Comparison of ENCODE assay signal across 8 mouse cellular contexts in genomic region chr9:117030837-117031236, GRCm38 (mm10).
DNase-seq lines count a peak whose midpoint lies in the region; ATAC-seq lines count a peak whose summit lies in the region.

No protein-coding gene starts in this region.

- H3K4me2 ChIP-seq in intestine, embryonic 15.5 days (replicated peaks), result 0 out of 2 replicates have a peak overlapping the region, but pooled peaks have one; percentile 10
- no peak overlapping the region for H3K4me2 ChIP-seq in lung, embryonic 15.5 days

- ATAC-seq in intestine, embryonic 15.5 days, result peak; percentile 89
- ATAC-seq in lung, embryonic 15.5 days (ENCODE audit: borderline replicate concordance, extremely low read depth, low FRiP score, low TSS enrichment), result peak; percentile 83; the same call in 1 of the 2 replicates

- no peaks in the 10 kb centered on the region for H3K9me3 ChIP-seq in intestine, embryonic 15.5 days
- H3K9me3 ChIP-seq in lung, embryonic 15.5 days, result no peaks in the 10 kb centered on the region

- no peaks in the 10 kb centered on the region for H3K36me3 ChIP-seq in intestine, embryonic 15.5 days
- H3K36me3 ChIP-seq in lung, embryonic 15.5 days, result no peaks in the 10 kb centered on the region

- H3K4me3 ChIP-seq in intestine, embryonic 15.5 days (replicated peaks), result no peak overlapping the region
- H3K4me3 ChIP-seq in lung, embryonic 15.5 days, result no peak overlapping the region

- H3K27me3 ChIP-seq in intestine, embryonic 15.5 days (replicated peaks), result no peaks in the 10 kb centered on the region
- H3K27me3 ChIP-seq in lung, embryonic 15.5 days, result no peaks in the 10 kb centered on the region

- no peak overlapping the region for H3K9ac ChIP-seq in intestine, embryonic 15.5 days
- no peak overlapping the region for H3K9ac ChIP-seq in lung, embryonic 15.5 days

- peak; percentile 39 for DNase-seq in embryo, embryonic 10 days (ENCODE audit: low spot score)
- DNase-seq in embryo, embryonic 9.5 days (ENCODE audit: extremely low spot score), result no peak
- peak; percentile 91 to 96 for DNase-seq in adrenal gland, adult (ENCODE audit: inconsistent age in 2 of 2, low spot score in 1 of 2)
- DNase-seq in gastrocnemius, postnatal 10 days, result peak; percentile 94
- DNase-seq in urinary bladder, adult 18-20 months (ENCODE audit: low spot score in 2 of 2), result peak; percentile 70 to 82
- no peak for DNase-seq in thymus, postnatal 4 days

- H3K4me1 ChIP-seq in intestine, embryonic 15.5 days (replicated peaks), result peaks cover 15% of the 10 kb centered on the region
- peaks cover 19% of the 10 kb centered on the region for H3K4me1 ChIP-seq in lung, embryonic 15.5 days

- 6% methylated on average over 6 of the region's 6 CpGs for WGBS in intestine, embryonic 15.5 days
- WGBS in lung, embryonic 15.5 days, result 8% methylated on average over 6 of the region's 6 CpGs

- H3K27ac ChIP-seq in intestine, embryonic 15.5 days, result peak overlapping the region; percentile 3
- peak overlapping the region; percentile 73 for H3K27ac ChIP-seq in lung, embryonic 15.5 days

Comparison
In these comparisons a context has a peak if more than half of its experiments do, and no peak if none do; other contexts are left out.
1. DNase-seq: peak in embryo, embryonic 10 days (single experiment), adrenal gland, adult (2 of 2), gastrocnemius, postnatal 10 days (single experiment) and urinary bladder, adult 18-20 months (2 of 2); none in embryo, embryonic 9.5 days (single experiment) and thymus, postnatal 4 days (single experiment).